Mouse (Mus musculus) common myeloid progenitor, adult 5-6 weeks (primary cell): ENCODE data around the gene Nhlrc1. TPM values are rescaled to one million over a fixed set of nuclear protein-coding genes. Genes with fewer than 3 reads are reported as not detected.

Experiments used
- ATAC-seq: replicated peaks from 2 replicates; pipeline ENCODE4 v1.8.0; 2016; ENCODE audit warnings: low read depth, mild to moderate bottlenecking, moderate TSS enrichment, inconsistent platforms; ENCODE audit not compliant: poor library complexity, severe bottlenecking
- total RNA-seq: library from RNA; stranded (forward); fragments of 200-1000, 187-1606 nt; gene quantifications from 2 replicates; pipeline ENCODE4 v1.2.3, GENCODE M21; 2017

The Nhlrc1 gene
- 2.1 and 2.8 TPM in 2 replicates for total RNA-seq

GRCm38 (mm10) chr13:47014334-47015194, at the start of gene Nhlrc1:
Gene Nhlrc1 (minus strand): TSS chr13:47014850.
- peak; percentile 87 for ATAC-seq

- no peak for ATAC-seq
Measured at GRCm38 (mm10) chr13:47063985-47064760, 49.5 kb upstream of the Nhlrc1 start.

- no peak for ATAC-seq
Measured at GRCm38 (mm10) chr13:47062756-47063155, 48.1 kb upstream of the Nhlrc1 start.

- ATAC-seq = 0 out of 2 replicates have a peak, but pooled peaks have one; percentile 36
Measured at GRCm38 (mm10) chr13:47056781-47057180, 42.1 kb upstream of the Nhlrc1 start.

- peak; percentile 85 for ATAC-seq
Measured at GRCm38 (mm10) chr13:47056126-47056525, 41.5 kb upstream of the Nhlrc1 start.

- no peak for ATAC-seq
Measured at GRCm38 (mm10) chr13:47053971-47054370, 39.3 kb upstream of the Nhlrc1 start.

- ATAC-seq = no peak
Measured at GRCm38 (mm10) chr13:47050009-47050408, 35.4 kb upstream of the Nhlrc1 start.

GRCm38 (mm10) chr13:47047996-47048395, 33.3 kb upstream of the Nhlrc1 start:
- no peak for ATAC-seq

GRCm38 (mm10) chr13:47044617-47044947, 29.9 kb upstream of the Nhlrc1 start, which contains the start of gene Tpmt:
Gene Tpmt (minus strand): TSS chr13:47044737.
- no peak for ATAC-seq

- no peak; the same call in 1 of the 2 replicates for ATAC-seq
Measured at GRCm38 (mm10) chr13:47043833-47044616, 29.4 kb upstream of the Nhlrc1 start.

- peak; percentile 89 for ATAC-seq
Measured at GRCm38 (mm10) chr13:47043030-47043680, 28.5 kb upstream of the Nhlrc1 start, which contains the start of gene Kdm1b. Gene Kdm1b (plus strand): TSS chr13:47043499.

- ATAC-seq = no peak
Measured at GRCm38 (mm10) chr13:47042024-47042633, 27.5 kb upstream of the Nhlrc1 start.

- ATAC-seq = no peak
Measured at GRCm38 (mm10) chr13:47040061-47040460, 25.4 kb upstream of the Nhlrc1 start.

GRCm38 (mm10) chr13:47037946-47038345, 23.3 kb upstream of the Nhlrc1 start:
- no peak for ATAC-seq

GRCm38 (mm10) chr13:47033602-47034001, 19.0 kb upstream of the Nhlrc1 start:
- no peak for ATAC-seq

GRCm38 (mm10) chr13:47030376-47031107, 15.9 kb upstream of the Nhlrc1 start:
- no peak for ATAC-seq

- no peak for ATAC-seq
Measured at GRCm38 (mm10) chr13:47020798-47021197, 6.1 kb upstream of the Nhlrc1 start.

GRCm38 (mm10) chr13:47019774-47020173, 5.1 kb upstream of the Nhlrc1 start:
- no peak for ATAC-seq

- ATAC-seq = peak; percentile 72
Measured at GRCm38 (mm10) chr13:47017259-47017658, 2.6 kb upstream of the Nhlrc1 start.
